7 mouse cellular contexts compared by ENCODE assay signal in genomic region chr7:79147011-79147837, GRCm38 (mm10). TPM values are rescaled to one million over a fixed set of nuclear protein-coding genes. Genes with fewer than 3 reads are reported as not detected.
A peak's percentile ranks its signal among the peaks of the same experiment; 100 is the strongest.
DNase-seq lines count a peak whose midpoint lies in the region; ATAC-seq and TF ChIP-seq lines count a peak whose summit lies in the region.

No protein-coding gene starts in this region.

- TF ChIP-seq POLR2A in cortical plate, adult 2 months (IDR thresholded peaks at IDR 0.05; ENCODE audit: extremely low read depth, insufficient read depth, low read length), result no peak

- WGBS in heart, embryonic 15.5 days, result 40% methylated on average over 12 of the region's 12 CpGs
- 46% methylated on average over 12 of the region's 12 CpGs for WGBS in limb, embryonic 10.5 days
- WGBS in stomach, embryonic 14.5 days, result 47% methylated on average over 12 of the region's 12 CpGs

- peaks cover 23% of the 10 kb centered on the region for H3K36me3 ChIP-seq in C2C12 (ENCODE audit: control insufficient read depth, insufficient read depth)
- peaks cover 20% of the 10 kb centered on the region; the same call in 1 of the 2 replicates for H3K36me3 ChIP-seq in heart, embryonic 15.5 days
- peaks cover 33% of the 10 kb centered on the region for H3K36me3 ChIP-seq in limb, embryonic 10.5 days
- H3K36me3 ChIP-seq in stomach, embryonic 14.5 days (ENCODE audit: control insufficient read depth, insufficient read depth, low read length), result peaks cover 20% of the 10 kb centered on the region

- H3K4me1 ChIP-seq in cortical plate, adult 2 months (ENCODE audit: control insufficient read depth, insufficient read depth, low read length), result no peaks in the 10 kb centered on the region
- H3K4me1 ChIP-seq in heart, embryonic 15.5 days (replicated peaks), result peaks cover 24% of the 10 kb centered on the region
- H3K4me1 ChIP-seq in limb, embryonic 10.5 days, result peaks cover 32% of the 10 kb centered on the region
- peaks cover 19% of the 10 kb centered on the region; the same call in 1 of the 2 replicates for H3K4me1 ChIP-seq in stomach, embryonic 14.5 days (ENCODE audit: control insufficient read depth, insufficient read depth, low read length)

- ATAC-seq in heart, embryonic 15.5 days (replicated peaks; ENCODE audit: insufficient number of reproducible peaks, insufficient read depth, low FRiP score, low read depth), result 0 out of 2 replicates have a peak, but pooled peaks have one; percentile 15
- ATAC-seq in stomach, embryonic 14.5 days (ENCODE audit: insufficient number of reproducible peaks, insufficient read depth, low FRiP score, low read depth), result no peak

- H3K27ac ChIP-seq in cortical plate, adult 2 months (ENCODE audit: insufficient read depth, low read length), result no peak overlapping the region
- peak overlapping the region; percentile 92 for H3K27ac ChIP-seq in heart, embryonic 15.5 days
- peak overlapping the region; percentile 92 for H3K27ac ChIP-seq in limb, embryonic 10.5 days
- no peak overlapping the region for H3K27ac ChIP-seq in stomach, embryonic 14.5 days (ENCODE audit: low read length)

- peaks cover 13% of the 10 kb centered on the region for H3K79me3 ChIP-seq in C2C12 (ENCODE audit: low read depth)

- no peak overlapping the region for H3ac ChIP-seq in C2C12 (ENCODE audit: control insufficient read depth, insufficient read length, low read depth)

- H3K79me2 ChIP-seq in C2C12 (ENCODE audit: control insufficient read depth, insufficient read depth), result peaks cover 32% of the 10 kb centered on the region

- peak overlapping the region; percentile 80 for H3K9ac ChIP-seq in heart, embryonic 15.5 days
- H3K9ac ChIP-seq in stomach, embryonic 14.5 days (replicated peaks; ENCODE audit: low read depth, low read length), result peak overlapping the region; percentile 63; the same call in 1 of the 2 replicates

- no peak for TF ChIP-seq CTCF in C2C12 (IDR thresholded peaks at IDR 0.05; ENCODE audit: control insufficient read depth, insufficient read depth, insufficient read length)
- no peak for TF ChIP-seq CTCF in cortical plate, adult 2 months (IDR thresholded peaks at IDR 0.05; ENCODE audit: extremely low read depth, insufficient read depth, low read length)

- peak overlapping the region; percentile 78 for H3K4me2 ChIP-seq in heart, embryonic 15.5 days
- peak overlapping the region; percentile 90 for H3K4me2 ChIP-seq in stomach, embryonic 14.5 days (replicated peaks; ENCODE audit: low read depth, low read length)

- H3K4me3 ChIP-seq in C2C12 (ENCODE audit: insufficient read depth, poor library complexity, severe bottlenecking), result peak overlapping the region; percentile 52
- H3K4me3 ChIP-seq in cortical plate, adult 2 months (ENCODE audit: insufficient read depth, low read length), result peak overlapping the region; percentile 56; the same call in 1 of the 2 replicates
- peak overlapping the region; percentile 77 for H3K4me3 ChIP-seq in heart, embryonic 15.5 days
- H3K4me3 ChIP-seq in limb, embryonic 10.5 days, result peak overlapping the region; percentile 72
- H3K4me3 ChIP-seq in stomach, embryonic 14.5 days (ENCODE audit: low read depth, low read length), result peak overlapping the region; percentile 67

- H3K27me3 ChIP-seq in C2C12 (ENCODE audit: control insufficient read depth, insufficient read depth, insufficient read length), result no peaks in the 10 kb centered on the region
- no peaks in the 10 kb centered on the region for H3K27me3 ChIP-seq in heart, embryonic 15.5 days
- no peaks in the 10 kb centered on the region for H3K27me3 ChIP-seq in limb, embryonic 10.5 days (ENCODE audit: low read depth, poor library complexity, severe bottlenecking)
- H3K27me3 ChIP-seq in stomach, embryonic 14.5 days (ENCODE audit: control insufficient read depth, insufficient read depth, low read length), result no peaks in the 10 kb centered on the region

- no peaks in the 10 kb centered on the region for H3K9me3 ChIP-seq in heart, embryonic 15.5 days (replicated peaks)
- H3K9me3 ChIP-seq in limb, embryonic 10.5 days (replicated peaks), result no peaks in the 10 kb centered on the region
- no peaks in the 10 kb centered on the region for H3K9me3 ChIP-seq in stomach, embryonic 14.5 days (ENCODE audit: control insufficient read depth, low read depth, low read length)

- peak; percentile 49 for DNase-seq in limb, embryonic 10.5 days (ENCODE audit: low spot score)
- no peak for DNase-seq in testis, postnatal 10 days (ENCODE audit: low spot score)
- no peak for DNase-seq in cerebellum, adult 9-10 months

TF ChIP-seq in C2C12, 6 proteins besides CTCF, POLR2A, EP300 and RAD21:
- TF ChIP-seq MAX (IDR thresholded peaks at IDR 0.05) (peak; percentile 32), USF1 (IDR thresholded peaks at IDR 0.05; ENCODE audit: low read depth) (peak; percentile 29), MYOD1 (IDR thresholded peaks at IDR 0.05; ENCODE audit: control insufficient read depth, insufficient read length, low read depth) (no peak)

RNA-seq across cellular contexts. Expression of gene Mfge8, which starts 1.6 kb away (rescaled TPM):
- 350 TPM for polyA plus RNA-seq in C2C12 (2012; fragmentation: generic; extraction: Trizol)
- polyA plus RNA-seq in cortical plate, adult 2 months (2012; rRNA removed), result 311 and 350 TPM in 2 replicates
- polyA plus RNA-seq in heart, embryonic 15.5 days (2015; fragmentation: Nextera tagmentation; extraction: Ambion mirVana), result 224 and 246 TPM in 2 replicates
- polyA plus RNA-seq in limb, embryonic 10.5 days (2016; fragmentation: Nextera tagmentation; extraction: Ambion mirVana), result 161 and 176 TPM in 2 replicates
- 273 and 292 TPM in 2 replicates for polyA plus RNA-seq in stomach, embryonic 14.5 days (2014; fragmentation: Nextera tagmentation; extraction: Ambion mirVana)

RNA-seq across cellular contexts. Expression of gene Hapln3, which starts 16.4 kb away (rescaled TPM):
- polyA plus RNA-seq in C2C12 (2012; fragmentation: generic; extraction: Trizol), result 0.18 TPM
- polyA plus RNA-seq in cortical plate, adult 2 months (2012; rRNA removed), result 1.2 and 1.5 TPM in 2 replicates
- 0.49 and 0.76 TPM in 2 replicates for polyA plus RNA-seq in heart, embryonic 15.5 days (2015; fragmentation: Nextera tagmentation; extraction: Ambion mirVana)
- polyA plus RNA-seq in limb, embryonic 10.5 days (2016; fragmentation: Nextera tagmentation; extraction: Ambion mirVana), result 1.9 and 2.3 TPM in 2 replicates
- polyA plus RNA-seq in stomach, embryonic 14.5 days (2014; fragmentation: Nextera tagmentation; extraction: Ambion mirVana), result 3.8 and 4.2 TPM in 2 replicates

Comparison
In these comparisons a context has a peak if more than half of its experiments do, and no peak if none do; other contexts are left out.
1. H3K27ac ChIP-seq: peak in heart, embryonic 15.5 days (single experiment) and limb, embryonic 10.5 days (single experiment); none in cortical plate, adult 2 months (single experiment) and stomach, embryonic 14.5 days (single experiment).
2. Peak in every context shown above with its lines, with median percentiles within 50 percentile points of each other: H3K4me3 ChIP-seq.